Mouse (Mus musculus) ovary, adult 18-20 months (tissue): ENCODE measurements around the gene Slc4a1.

Experiments used
- DNase-seq: peaks from one replicate; pipeline ENCODE4 v3.0.0; 2022; ENCODE audit warnings: low spot score, mixed read lengths

Slc4a1 gene

DNA sequence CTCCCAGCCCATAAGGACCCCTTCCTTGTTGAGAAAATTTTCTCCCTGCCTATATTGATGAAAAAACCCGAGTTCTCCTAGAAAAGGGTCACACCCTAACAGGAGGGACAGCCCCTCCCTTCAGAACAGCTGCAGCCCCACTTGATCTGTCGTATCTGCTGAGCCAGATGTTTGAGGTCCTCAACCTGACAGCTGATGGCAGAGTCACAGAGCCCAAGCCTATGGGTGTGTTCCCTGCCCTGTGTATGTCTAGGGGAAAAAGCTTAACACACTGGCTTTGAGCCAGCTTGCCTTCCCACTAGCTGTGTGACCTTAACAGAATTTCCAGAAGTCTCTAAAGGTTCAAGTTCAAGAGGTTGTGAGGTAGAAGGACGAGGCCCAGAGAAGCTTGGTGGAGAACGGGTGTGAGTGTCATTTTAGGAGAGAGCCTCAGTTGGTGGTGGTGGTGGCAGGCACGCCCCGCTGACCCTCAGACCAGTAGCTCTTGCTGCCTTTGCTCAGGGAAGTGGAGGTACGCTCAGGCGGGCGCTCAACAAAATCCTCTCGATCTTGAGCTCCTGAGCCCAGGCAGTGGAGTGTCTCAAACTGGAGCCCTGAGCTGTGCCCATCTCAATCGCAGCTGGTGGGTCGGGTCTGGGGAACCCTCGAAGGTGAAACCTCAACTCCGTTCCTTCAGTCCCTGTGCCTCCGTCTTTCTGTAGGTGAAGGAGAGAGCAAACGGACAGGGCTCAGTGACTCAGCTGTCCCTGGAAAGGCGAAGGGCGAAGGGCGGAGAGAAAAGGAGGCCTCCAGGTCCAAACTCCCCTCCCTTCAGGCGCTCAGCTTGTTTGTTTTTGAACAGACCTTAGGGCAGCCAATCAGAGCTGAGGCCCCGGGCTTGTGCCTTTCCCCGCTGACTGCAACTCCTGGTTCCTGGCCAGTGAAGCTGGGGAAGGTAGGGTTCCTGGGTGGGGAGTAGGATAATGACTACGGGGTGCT lies 9.5 kb upstream of the Slc4a1 start:
- peak; percentile 59 for DNase-seq

DNA sequence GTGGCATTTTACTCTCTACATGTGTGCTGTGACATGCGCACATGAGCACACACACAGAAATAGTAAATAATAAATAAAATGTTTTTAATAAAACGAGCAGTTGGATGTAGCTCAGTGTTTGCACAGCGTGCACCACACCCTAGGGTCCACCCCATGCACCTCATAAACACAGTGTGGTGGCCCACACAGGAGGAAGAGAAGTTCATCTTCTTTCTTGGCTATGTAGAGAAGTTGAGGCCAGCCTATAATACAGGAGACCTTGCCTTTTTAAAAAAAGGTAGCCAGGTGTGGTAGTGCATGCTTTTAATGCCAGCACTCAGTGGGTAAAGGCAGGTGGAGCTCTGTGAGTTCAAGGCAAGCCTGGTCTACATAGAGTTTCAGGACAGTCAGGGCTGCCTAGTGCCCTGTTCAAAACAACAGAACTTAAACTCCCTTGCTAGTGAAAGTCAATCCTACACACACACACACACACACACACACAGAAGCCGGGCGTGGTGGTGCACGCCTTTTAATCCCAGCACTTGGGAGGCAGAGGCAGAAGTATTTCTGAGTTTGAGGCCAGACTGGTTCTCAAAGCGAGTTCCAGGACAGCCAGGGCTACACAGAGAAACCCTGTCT lies 8.2 kb upstream of the Slc4a1 start:
- DNase-seq = no peak

DNA sequence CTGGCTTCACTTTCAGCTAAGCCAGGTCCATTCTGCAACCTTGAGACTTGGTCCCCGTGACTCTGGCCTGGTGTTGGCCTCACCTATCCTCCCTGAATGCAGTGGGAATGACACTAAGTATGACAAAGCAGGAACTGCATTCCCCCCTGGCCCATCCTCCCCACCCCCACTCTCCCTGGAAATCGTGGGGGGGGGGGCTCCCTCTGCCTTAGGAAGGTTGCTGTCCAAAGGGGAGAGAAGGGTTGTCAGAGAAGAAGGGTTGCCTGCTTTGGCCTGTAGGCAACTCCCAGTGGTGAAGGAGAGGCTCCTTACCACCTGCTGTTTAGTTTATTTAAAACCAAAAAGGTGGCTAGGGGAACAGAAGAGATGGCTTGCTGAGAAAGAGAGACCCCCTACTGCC lies 7.6 kb upstream of the Slc4a1 start:
- no peak for DNase-seq

DNA sequence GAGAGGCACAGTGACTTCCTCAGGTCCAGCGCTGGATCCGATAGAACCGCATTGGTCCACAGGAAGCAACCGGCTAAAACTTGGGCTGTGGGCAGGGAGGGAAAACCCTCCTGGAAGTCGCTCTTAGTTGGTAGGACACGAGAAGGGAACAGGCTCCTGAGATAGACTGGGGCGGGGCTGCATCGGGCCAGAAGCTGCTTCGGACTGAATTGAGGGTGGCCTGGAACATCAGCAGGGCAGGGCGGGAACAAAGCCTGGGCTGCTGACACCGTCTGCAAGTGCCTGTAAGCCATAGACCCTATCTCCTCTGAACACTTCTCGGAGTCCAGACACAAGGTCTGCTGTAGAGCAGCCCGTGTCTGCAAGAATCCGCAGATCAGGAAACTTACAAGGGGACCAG lies 6.9 kb upstream of the Slc4a1 start:
- DNase-seq = no peak

DNA sequence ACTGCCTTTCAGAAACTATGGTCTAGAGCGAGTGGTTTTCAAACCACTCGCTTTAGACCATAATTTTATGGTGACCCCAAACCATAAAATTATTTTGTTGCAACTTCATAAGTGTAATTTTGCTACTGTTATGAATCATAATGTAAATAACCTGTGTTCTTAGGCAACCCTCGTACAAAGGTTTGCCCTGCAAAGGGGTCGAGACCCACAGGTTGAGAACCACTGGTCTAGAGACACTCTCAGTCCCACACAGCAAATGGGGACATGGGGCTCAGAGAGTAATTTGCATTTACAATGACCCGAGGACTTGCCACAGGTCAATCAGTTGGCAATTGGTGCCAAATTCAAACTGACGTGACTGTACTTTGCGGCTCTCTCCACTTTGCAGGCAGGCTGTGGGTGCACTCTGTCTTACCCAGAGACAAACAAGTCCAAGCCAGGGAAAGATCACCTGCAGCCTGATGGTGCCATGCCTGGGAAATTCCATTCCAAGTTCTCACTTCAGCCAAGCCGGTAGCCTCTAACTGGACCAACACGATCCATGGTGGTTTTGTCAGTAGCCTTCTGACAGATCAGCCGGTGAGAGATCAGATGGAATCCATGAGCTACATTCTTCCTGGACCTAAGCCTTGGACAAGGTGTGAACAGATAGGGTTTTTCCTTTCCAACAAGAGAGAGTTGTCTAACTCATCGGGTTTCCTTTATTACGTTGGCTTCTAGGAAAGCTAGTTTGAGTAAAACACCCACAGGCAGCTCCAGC lies 6.1 kb upstream of the Slc4a1 start:
- no peak for DNase-seq

DNA sequence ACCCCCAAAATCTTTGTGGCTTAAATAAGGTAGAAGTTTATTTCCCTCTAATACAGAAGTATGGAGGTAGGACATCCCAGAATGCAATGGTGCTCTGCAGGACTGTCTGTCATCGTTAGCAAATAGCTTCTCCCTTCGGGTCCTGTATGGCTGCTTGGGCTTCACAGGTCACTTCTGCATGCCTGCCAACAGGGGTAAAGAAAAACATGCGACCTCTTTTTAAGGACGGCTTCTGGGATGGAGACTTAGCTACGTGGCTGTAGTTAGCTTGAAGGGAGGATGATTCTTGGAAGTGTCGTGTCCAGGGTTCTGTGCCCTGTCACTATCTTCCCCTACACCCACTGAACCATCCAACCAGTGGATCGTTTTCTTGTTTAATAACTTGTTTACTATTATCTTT lies 4.3 kb upstream of the Slc4a1 start:
- no peak for DNase-seq

DNA sequence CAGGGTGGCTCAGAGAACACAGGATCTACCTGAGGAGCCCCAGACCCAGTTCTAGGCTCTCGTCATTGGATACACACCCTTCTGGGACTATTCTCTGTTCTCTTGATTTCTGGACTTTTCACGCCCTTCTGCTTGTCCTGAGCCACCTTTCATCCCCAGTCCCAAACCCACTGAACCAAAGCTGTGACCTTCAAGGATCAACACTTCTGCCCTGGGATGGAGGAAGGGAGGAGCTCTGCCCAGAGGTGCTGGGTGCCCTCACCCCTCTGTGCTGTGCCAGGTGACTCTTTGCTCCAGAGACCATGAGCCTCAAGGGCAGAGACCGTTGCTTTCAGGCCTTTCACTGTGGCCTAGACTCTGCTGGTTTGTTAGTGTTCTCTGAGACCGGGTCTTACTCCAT lies 3.3 kb upstream of the Slc4a1 start:
- no peak for DNase-seq

DNA sequence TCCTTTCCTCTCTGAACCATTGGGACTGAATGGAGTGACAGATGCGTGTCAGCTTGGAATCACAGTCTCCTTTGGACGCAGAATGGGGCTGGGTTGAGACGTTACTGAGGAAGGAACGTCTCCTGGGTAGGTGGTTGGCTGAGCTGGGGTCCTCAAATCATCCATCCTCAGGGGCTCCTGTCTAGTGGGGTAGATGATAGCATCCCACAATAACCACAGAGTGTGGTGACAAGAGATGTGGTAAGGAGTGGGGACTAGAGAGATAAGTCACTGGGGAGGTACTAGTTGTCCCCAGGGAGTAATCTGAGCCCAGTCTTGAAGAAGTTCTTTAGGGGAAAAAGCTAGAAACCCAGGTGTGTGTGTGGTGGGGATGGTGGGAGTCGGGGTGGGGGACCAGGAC lies 2.3 kb upstream of the Slc4a1 start:
- DNase-seq = no peak

DNA sequence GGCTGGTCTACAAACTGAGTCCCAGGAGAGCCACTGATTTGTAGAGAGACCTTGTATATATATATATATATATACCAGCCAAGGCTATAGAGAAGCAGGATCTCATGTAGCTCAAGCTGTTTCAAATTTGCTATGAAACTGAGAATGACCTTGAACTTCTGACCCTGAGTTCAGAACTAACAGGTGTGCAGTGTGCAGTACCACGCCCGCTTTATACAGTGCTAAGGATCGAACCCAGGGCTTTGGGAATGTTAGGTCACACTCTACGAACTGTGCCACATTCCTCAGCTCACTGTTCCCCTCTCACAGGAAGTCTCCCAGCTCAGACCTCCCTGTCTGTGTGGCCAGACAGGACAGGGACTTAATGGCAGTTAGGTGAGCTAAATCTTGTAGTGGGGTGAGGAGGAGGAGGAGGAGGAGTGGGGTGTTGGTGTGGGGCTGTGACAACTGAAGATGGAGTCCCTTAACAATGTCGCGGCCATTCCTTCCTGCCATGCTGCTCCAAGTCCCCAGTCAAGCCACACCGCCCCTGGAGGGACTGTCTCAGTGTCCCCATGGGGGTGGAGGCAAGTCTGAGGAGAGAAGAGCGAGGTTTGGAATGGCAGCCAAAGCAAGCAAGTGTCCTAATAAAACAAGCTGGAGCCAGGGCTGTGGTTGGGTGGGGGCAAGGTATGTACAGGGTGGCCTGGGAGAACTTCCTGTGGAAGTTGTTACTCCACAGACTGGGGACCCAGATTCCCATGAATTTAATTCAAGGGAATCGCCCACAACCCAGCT lies 1.7 kb upstream of the Slc4a1 start:
- no peak for DNase-seq

DNA sequence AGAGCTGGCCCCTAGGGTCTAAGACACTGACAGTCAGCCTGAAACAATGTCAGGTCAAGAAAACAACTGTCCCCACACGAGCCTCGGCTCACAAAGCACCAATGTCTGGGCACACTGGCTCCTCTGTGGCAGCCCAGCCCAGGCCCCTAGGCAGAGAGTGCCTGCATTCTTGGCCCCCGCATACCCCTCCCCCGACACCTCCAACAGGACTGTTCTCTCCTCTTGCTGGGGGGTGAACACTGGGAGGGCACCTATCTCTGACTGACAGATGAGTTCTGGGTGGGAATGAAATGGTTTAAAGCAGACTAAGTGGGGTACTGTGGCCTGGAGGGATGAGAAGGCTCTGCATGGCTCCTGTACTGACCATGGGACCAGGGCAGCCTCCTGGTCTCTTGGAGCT lies 304 bp downstream of the Slc4a1 start:
- DNase-seq = no peak

DNA sequence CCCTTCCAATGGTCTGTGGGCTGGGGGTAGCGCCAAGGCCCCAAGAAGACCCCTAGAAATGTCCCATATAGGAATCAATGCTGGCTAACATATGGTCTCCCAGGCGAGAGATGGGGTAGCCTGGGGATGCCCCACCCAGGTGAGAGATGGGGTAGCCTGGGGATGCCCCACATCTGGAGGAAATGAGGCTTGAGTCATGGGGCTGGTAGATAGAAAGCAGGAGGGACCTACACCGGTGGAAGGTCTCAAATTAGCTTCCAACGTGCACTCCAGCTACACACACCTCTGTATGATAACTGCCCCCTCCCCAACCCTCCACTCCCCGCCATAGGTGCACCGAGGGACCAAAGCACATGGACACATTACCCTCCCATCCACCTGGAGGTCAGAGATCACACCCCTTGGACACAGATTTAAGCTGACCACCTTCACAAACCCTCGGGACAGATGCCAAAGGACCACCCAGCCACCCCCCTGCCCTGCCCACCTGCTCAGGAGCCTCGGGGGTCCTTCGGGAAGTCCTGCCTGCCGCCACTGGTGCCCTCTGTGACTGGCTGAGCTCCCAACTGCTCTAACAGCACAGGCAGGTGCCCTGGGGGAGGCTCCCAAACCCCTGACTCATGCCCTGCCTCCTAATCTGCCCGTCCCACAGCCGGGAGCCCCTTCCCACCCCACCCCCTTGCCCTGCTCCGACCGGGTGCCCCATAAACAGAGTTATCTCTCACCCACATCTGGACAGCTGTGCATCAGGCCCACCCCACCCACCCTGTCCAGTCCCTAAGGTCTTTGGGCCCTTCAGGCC lies 1.2 kb downstream of the Slc4a1 start:
- DNase-seq = no peak

DNA sequence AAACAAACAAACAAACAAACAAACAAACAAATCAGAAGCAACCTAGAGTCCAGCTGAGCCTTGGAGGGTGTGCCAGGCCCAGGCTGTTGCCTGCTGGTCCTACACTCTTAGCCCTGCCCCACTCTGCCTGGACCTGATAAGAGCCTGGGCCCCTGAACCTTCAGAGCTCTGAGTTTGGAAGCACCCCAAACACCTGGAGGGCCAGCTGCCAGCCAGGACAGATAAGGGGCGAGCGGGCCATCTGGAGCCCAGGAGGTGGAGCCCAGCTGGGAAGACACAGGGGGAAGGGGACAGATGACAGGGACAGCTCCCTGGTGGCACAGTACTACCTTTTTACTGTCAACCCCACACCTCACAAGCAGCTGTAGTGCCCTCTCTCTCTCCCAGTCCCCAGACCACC lies 2.4 kb downstream of the Slc4a1 start:
- no peak for DNase-seq

DNA sequence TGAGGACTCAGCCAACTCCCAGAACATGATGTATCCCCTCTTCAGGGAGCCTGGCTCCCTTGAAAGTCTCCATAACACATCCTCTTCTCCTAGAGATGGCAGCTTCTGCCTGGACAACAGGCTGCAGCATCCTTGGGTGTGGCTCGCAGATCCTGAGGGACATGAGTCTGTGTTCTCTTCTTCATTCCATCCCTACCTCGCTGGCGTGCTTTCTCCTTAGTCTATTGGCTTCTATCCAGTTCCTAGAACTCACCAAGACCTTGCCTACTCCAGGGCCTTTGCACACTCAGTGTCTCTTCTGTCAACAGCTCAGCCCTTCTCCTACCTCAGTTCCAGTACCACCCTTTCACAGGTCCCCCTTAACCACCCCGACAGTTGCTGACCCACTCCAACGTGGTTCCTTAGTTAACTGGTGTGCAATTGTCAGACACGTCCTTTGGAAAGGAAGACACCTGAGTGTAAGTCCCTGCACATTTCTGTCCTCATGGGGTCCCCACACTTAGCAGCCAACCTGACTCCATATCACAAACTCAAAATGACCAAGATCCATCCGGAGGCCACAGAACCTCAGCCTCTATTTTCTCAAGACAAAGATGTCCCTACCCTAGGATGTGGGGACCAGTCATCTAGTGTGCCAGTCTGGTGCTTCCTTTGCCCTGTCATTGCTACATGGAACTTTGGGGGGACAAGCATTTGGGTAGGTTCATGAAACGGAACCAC lies 4.1 kb downstream of the Slc4a1 start:
- DNase-seq = no peak

DNA sequence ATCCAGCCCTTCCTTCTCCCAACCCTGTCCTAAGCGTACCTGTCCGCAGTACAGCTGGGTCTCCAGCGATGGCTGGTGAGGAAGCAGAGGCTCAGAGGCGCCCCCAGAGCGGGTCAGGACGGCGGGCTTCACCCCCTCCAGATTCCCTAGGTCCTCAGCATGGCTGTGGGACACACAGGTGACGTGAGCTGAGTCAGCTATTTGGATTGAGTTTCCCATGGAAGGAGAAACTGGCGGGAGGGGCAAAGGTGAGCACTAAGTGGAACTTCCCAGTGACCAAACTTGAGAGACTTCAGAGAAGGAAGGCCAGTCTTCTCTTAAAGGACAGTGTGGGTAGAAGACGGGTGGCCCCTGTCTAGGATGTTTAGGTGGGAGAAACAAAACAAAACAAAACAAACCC lies 7.6 kb downstream of the Slc4a1 start:
- no peak for DNase-seq

DNA sequence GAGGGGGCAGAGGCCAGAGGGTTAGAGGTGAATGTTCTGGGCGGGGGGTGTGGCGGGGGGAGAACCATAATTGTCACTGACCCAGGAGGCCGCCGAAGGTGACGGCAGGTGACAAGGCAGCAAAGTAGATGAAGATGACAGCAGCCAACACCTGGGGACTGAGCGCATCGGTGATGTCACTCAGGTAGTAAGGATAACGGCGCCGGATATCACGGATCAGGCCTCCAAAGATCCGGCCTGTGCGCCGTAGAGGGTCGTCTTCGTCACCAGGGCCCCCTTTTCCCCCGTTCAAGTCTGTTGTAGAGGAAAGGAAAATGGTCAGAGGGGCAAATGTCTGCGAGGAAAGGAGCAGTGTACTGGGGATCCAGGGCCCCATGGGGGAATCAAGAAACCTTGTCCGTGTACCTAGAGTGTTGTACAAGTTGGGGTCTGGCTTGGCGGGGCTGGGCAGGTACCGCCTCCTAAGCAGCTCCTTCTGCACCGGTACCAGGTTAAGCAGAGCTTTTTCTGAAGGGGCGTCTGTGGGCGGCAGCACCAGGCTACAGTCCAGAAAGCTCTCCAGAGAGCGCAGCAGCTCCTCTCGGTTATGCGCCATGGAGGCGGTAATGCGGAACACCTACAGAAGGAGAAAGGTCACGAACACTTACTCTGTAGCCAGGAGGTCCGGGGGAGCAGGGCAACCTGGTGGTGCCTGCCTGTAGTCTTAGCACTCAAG lies 9.2 kb downstream of the Slc4a1 start:
- no peak for DNase-seq

DNA sequence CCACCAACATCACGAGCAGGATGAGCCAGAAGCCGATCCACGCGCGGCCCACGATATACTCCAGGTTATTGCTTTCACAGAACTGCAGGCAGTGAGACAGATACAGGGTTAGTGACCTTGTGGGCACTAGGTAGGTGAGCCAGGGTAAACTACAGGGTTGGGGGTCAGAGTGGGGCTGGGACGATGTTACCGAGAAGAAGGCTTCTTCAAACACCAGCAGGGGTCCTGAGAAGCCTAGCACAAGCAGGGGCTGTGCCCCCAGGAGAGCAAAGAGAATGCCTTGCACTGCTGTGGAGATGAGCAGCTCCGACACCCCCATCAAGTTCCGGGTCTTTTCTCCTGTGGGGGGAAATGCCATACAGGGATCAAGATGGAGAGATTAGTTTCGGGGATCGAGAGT lies 9.8 kb downstream of the Slc4a1 start:
- no peak for DNase-seq

DNA sequence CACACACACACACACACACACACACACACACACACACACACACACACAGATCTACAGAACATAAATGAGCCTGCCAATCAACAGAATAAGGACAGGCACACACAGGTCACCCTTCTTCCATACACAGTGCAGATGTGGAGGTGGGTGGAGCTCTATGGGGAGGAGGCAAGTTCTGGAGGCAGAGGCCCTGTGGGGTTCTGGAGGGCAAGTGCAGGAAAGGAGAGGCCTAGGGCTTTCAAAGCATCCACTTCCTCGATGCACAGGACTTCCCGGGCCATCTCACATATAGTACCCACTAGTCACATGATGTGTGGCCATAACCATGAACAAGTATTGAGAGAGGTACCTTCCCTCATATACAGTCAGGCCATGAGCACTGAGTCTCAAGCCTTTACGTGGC lies 10.5 kb downstream of the Slc4a1 start:
- no peak for DNase-seq

DNA sequence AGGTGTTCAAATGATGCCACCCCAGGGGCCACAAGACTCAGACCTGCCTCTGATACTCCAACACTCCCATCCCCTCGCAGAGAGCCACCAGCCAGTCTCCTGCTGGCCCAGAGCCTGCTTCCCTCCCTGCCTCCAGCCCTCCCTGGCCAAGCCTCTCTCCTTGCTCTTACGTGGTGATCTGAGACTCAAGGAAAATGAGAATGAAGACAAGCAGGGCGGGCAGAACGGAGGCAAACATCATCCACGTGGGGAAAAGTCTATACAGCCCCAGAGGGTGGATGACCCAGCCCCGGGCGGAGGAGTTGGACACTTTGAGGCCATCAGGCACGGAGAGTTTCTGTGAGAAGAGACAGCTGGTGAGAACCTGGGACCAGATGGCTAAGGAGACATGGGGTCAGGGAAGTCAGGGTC lies 13.0 kb downstream of the Slc4a1 start:
- no peak for DNase-seq

DNA sequence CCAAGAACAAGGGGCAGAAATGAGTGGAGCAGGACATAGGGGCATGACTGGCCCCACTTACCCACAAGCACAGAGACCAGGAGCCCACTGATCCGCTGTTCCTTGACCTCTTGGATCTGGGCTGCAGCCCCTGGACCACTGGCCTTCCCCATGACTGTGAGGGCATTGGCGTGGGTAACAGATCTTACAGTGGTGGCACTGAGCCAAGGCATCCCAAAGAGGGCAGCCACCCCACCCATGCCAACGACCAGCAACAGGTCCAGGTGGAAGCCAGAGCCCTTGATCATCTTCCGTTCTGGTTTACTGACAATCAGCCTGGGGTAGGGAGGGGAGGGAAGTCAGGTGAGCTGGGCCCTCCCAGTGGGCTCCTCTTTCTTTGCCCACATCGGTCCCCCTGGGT lies 13.6 kb downstream of the Slc4a1 start:
- DNase-seq = no peak

DNA sequence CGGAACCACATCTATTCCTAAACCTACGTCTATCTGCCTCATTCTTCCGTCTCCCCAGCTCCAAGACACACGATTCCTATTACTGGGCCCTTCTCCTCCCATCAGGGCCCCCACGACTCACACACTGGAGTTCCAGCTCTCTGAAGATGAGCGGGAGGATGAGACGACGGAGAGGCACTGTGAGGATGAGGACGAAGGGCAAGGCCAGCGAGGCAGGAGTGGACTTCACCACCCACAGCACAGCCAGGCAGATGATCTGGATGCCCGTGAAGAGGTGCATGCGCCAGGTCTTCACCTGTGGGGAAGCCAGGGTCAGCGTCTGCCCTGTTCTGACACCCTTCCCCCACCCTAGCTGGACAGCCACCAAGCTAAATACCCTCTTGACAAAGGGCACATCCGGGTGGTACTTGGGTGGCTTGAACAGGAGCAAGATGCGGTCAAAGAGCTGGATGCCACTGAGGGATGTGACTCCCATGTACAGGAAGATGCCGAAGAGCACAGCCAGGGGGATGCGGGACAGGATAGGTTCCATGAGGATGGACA lies 15.0 kb downstream of the Slc4a1 start:
- DNase-seq = no peak
